Mouse (Mus musculus) layer of hippocampus, postnatal 25 days (tissue): Measurements from ENCODE around the gene Cbfa2t2. TPM values are rescaled to one million over a fixed set of nuclear protein-coding genes. Genes with fewer than 3 reads are reported as not detected.
"Not testable (repeated sequence)": the region's sequence is repeated elsewhere in the genome, so short reads cannot be mapped to it uniquely, and the experiment has no call there.

Experiments
- DNase-seq, 2 experiments: peaks; one replicate each; pipeline ENCODE4 v3.0.0; 2022; ENCODE audit warnings: mixed read lengths in 2 of 2, low spot score in 1 of 2; ENCODE audit errors: extremely low spot score in 1 of 2
- total RNA-seq, 2 experiments: library from RNA; stranded (reverse); gene quantifications; 2 replicates each; pipeline ENCODE4 v1.2.3; 2021

Gene Cbfa2t2
- total RNA-seq, 2 experiments from 2014 or later = 46.4 to 51.4 TPM

GRCm38 (mm10) chr2:154463621-154464198 is 27.4 kb downstream of the Cbfa2t2 start:
- no peak for DNase-seq

DNA sequence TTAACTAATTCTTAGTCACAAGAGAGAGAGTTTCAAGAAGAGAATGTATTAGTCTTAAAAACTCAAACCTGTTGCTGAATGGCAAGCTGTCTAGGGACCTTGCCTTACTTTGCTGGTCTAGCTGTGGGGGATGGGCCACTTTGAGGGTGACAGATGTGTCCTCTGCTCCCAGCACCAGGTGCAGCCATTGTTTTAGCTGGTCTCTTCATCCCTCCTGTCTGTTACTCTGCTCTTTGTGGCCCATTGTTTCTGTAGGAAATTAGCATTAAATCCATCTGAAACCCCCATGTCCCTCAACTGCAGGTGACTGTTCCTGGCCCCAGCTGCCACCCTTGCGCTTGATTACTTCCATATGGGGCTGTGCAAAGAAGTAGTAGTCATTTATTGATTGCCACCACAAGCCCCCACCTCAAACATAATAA is 29.6 kb downstream of the Cbfa2t2 start:
- DNase-seq = no peak

DNA sequence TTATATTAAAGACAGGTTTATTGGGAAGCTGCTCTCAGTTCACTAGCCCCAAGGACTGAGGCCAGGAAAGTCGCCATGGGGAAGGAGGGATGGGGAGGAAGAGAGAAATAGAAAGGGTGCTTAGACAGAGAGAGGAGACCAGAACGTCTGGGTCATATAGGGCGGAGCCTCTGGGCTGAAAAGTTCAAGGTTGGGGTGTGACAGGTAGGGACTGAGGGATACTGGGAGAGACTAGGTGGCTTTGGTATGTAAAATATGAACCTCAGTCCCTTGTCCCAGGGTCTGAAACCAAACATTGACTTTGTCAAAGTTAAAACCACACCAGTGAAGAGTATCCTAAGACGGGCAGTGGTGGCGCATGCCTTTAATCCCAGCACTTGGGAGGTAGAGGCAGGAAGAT is 30.9 kb downstream of the Cbfa2t2 start:
- DNase-seq = no peak

DNA sequence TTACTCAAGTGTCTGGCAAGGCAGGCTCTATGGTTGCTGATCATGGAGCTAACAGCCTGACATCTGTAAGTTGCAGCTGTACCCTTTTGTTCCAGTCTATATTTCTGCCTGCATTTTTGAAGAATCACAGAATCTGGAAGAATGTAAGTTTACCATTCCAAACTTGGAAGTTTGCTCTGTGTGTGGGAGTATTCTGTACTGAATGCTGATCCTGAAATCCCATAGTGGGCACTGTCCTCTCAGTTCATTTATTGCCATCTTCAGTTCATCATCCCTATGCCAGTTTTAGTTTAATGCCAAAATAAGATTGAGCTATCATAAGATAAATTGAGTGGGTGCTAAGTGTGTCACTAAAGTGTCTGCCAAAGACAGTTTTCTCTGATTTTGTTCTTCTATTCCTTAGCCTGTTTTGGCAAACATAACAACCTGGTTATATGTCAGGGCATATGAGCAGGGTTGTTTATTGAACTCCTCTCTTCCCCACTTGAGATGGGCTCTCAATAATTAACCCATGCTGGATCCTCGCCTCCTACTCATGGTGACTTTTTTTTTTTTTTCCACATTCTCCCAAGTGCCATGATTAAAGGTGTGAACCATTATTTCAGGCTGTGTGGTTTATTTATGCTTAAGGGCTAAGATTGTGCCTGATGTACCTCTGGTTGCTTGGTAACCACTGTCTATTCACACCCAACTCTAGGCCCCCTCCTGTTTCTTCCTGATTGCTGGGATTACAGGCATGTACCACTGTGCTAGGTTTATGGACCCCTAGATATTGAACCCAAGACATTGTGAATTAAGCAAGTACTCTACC is 38.2 kb downstream of the Cbfa2t2 start:
- no peak for DNase-seq

GRCm38 (mm10) chr2:154475062-154475349 is 38.7 kb downstream of the Cbfa2t2 start:
- DNase-seq = no peak

- no peak for DNase-seq
Observed at GRCm38 (mm10) chr2:154475861-154476260, 39.6 kb downstream of the Cbfa2t2 start.

DNA sequence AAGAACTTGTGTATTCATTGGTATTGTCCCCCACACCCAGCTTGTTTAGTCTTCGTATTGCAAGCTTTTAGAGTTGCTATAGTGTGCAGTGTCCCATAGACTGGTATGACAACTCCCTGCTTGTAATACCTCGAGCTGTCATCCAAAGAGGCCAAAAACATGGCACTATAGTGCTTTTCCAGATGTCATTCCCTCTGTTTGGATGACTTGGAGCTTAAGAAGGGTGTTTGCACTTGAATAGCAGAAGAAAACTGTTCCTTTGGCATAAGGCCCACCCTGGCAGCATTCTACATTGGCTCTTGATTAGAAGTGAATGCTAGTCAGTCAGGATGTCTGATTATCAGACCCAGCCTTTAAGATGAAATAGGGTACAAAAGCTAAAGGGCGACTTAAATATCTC is 40.7 kb downstream of the Cbfa2t2 start:
- peak in 1 of 2 experiments; percentile 27 for DNase-seq

DNA sequence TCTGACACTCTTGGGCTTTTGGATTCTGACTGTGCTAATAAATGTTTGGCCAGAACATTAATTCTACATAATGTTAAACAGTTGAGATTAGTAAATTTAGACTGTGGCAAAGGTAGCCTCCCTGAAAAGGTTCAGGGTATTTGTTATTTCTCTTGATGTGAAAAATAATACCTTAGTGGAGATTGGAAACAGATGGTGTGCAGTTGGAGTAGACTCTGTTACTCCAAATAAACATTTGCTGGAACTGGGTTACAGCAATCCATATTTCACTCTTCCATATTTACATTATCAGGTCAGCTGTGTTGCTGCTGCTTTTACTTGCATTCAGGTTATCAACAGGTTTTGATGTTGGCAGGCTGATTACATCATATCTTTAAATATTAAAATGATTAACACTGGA is 55.5 kb downstream of the Cbfa2t2 start:
- no peak for DNase-seq

DNA sequence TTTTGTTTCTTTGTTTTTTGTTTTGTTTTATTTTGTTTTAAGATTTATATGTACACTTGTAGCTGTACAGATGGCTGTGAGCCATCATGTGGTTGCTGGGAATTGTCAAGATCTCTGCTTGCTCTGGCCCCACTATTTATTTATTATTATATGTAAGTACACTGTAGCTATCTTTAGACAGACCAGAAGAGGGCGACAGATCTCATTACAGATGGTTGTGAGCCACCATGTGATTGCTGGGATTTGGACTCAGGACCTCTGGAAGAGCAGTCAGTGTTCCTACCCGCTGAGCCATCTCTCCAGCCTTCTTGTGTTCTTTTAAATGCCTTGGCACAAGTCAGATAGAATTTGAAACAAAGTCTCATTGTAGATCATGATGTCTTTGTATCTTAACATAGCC is 57.3 kb downstream of the Cbfa2t2 start:
- not testable (repeated sequence) for DNase-seq

- no peak for DNase-seq
Observed at GRCm38 (mm10) chr2:154495021-154495420, 58.7 kb downstream of the Cbfa2t2 start.

DNA sequence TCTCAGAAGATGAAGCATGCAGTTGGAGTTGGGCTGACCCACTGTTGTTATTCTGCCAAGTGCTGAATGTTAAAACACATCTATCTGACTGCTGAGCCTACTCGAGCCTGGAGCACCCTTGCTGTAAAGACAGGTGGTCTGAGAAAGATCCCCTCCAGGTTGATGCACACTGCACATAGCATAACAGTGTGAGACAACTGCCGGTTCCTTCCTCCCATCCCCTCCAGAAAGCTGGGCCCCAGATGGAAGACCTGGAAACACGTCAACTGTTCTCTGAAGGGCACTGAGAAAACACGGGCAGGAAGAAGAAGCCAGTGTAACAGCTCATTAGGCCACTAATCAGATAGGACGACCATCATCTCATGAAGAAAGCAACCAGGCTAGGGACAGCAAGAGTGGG is 62.3 kb downstream of the Cbfa2t2 start:
- DNase-seq = no peak

GRCm38 (mm10) chr2:154499717-154500247 is 63.5 kb downstream of the Cbfa2t2 start:
- DNase-seq = no peak

DNA sequence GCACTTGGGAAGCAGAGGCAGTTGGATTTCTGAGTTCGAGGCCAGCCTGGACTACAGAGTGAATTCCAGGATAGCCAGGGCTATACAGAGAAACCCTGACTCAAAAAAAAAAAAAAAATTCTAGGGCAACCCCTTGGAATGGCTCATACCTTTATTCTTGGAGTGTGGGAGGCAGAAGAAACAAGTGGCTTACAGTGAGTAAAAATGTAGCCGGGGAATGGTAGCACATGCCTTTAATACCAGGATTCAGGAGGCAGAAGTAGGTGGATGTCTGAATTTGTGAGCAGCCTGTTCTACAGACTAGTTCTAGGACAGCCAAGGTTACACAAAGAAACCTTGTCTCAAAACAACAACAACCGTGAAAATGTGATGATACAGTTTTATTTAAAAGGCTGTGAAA is 64.5 kb downstream of the Cbfa2t2 start:
- no peak for DNase-seq

DNA sequence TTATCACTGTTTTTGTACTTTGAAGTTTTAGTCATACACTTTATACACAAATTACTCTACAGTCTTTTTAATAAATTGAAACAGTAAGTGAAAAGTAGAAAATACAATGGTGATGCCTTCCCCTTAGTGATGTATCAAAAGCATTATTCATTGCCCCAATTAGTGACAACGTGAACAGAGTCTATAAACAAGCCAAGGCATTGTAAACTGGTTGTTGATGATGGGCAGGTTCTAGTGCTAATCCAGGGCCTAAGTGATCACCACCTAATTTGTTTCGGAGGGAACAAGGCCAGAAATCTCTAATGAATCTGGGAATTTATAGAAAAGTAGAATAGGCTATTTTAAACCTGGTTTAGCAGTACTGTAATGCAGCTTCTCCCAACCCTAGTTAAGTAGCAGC is 70.8 kb downstream of the Cbfa2t2 start:
- no peak for DNase-seq

DNA sequence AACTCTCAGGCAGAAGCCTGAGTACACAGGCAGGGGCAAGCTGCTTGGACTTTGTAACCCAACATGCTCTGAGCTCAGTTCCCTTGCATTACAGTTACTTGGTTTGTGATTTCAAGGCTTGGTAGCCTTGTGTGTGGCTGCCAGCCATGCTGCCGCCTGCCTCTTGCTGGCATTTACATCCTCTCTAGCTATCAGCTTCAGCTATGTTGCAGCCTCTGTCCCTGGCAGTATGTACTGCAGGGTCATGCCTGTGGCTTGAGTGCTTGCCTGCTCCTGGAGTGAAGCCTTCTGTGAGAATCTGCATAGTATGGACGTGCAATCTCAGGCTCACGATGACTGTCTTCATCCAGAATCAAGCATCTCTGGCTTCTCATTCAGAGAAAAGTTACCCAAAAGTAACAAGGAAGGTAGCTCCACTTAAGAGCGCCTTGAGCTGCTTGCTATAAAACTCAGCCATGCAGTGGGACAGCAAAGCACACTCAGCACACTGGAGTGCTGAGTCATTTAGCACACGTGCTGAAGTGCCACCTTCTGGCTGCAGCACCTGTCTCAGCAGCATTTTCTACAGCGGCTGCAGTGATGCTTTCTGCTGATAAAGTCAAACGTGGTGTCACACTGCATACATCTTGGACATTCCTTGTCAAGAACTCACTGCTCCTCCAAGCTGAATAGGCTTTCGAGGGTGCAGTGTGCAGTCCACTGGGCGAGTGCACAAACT is 71.4 kb downstream of the Cbfa2t2 start:
- DNase-seq = no peak

GRCm38 (mm10) chr2:154508450-154508849 is 72.2 kb downstream of the Cbfa2t2 start:
- no peak for DNase-seq

GRCm38 (mm10) chr2:154510141-154510540 is 73.9 kb downstream of the Cbfa2t2 start:
- no peak for DNase-seq

GRCm38 (mm10) chr2:154516944-154517343 is 80.7 kb downstream of the Cbfa2t2 start:
- no peak for DNase-seq

DNA sequence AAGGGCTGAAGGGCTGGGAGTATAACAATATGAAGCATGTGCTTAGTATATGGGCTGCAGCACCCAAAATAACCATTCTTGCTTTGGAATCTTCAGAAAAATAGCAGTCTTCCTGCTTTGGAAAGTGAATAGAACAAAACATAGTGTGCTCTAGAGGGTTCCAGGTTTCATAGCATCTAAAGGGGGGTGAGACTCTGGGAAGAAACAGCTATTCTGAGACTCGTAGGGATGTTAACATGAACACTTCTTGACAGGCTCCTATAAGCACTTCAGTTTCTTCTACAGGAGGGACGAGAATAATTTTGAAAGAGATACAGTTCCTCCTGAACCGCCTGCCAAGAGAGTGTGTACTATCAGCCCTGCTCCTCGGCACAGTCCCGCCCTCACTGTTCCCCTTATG is 81.1 kb downstream of the Cbfa2t2 start:
- DNase-seq = no peak

GRCm38 (mm10) chr2:154521449-154521848 is 85.2 kb downstream of the Cbfa2t2 start:
- no peak for DNase-seq

DNA sequence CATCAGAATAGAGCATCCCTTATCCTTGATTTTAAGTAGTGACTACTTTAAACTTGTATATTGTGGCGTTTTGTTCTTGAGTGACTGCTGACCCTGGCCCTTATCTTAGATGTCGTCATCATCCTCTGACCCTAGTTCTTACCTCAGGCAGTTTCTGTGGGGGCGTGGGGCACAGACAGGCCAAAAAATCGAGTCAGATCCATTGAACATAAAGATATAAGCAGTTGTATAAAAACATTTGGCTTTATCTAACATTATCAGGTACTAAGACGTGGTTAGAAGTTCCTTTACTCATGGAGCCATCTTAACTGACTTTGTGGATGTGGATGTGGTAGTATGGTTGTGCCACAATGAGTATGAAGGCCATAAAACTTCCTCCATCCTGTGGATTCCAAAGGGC is 86.1 kb downstream of the Cbfa2t2 start:
- DNase-seq = no peak
